Mouse (Mus musculus) spleen, adult 2 months (tissue): Measurements from ENCODE around the gene Zfp764.

Experiments used
- CTCF ChIP-seq: fragments of 200-500 bp; IDR thresholded peaks from 2 replicates; pipeline ENCODE4 v1.5.1; 2011; ENCODE audit warnings: mild to moderate bottlenecking, inconsistent platforms; ENCODE audit not compliant: insufficient read depth, insufficient read length, insufficient replicate concordance; ENCODE audit errors: extremely low read depth
- POLR2A ChIP-seq: fragments of 200-500 bp; IDR thresholded peaks from 2 replicates; pipeline ENCODE4 v1.6.1; 2011; ENCODE audit warnings: low read depth, low read length, inconsistent platforms

DNA sequence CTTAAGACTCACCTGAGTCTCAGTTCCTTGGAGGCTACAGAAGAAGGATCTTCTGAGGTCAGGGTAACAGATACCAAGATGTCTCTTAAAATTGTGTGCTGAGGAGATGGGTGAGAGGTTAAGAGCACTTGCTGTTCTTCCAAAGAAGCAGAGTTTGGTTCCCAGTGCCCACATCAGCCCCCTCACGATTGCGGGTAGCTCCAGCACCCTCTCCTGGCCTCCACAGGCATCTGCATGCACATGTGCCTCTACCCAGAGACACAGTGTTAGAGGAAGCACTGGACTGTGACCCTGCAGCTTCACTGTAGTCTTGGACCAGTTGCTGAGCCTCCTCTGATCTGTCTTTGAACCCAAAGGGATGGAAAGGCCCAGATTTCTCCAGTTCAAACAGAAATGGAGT, 3.6 kb downstream of the Zfp764 start:
- no peak for TF ChIP-seq POLR2A
- no peak for TF ChIP-seq CTCF
